8 mouse cellular contexts compared by ENCODE assay signal in the genomic region with DNA sequence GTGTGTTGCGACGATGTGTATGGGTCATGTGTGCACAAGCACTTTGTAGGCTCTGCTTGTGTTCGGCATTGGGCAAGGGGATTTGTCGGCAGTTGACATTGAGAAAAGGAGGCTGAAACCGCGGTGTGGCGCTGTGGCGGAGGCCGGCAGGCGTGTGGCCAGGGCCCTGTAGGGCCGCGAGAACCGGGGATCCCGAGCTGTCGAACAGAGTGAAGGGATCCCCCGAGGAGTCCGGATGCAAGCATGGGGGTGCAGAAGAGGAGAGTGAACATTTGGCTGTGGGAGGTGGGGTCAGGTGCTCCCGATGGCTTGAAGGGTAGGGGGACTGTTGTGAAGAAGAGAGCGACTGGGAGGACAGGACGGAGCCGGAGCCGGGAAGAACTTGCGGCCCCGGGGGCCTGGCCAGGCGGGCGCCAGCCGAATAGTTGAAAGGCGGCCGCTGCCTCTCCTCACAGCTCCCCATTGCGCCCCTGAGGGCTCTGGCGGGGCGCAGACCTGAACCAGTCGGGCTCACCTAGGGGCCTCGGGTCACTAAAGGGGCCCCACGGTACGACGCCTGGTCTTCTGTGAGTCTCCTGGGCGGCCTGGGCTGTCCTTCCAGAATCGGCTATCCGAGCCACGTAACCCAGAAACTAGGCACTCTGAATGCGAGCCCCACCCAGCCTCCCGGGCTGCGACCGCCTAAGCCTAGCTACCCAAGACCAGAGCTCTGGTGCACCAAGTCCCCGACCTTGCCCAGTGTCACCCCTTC. TPM values are rescaled to one million over a fixed set of nuclear protein-coding genes. Genes with fewer than 3 reads are reported as not detected.
DNase-seq lines count a peak whose midpoint lies in the region; ATAC-seq and TF ChIP-seq lines count a peak whose summit lies in the region.

No protein-coding gene starts in this region.

- no peaks in the 10 kb centered on the region for H3K4me1 ChIP-seq in embryonic fibroblast, embryonic 13.5 days (ENCODE audit: control insufficient read depth, insufficient read depth, low read length)
- no peaks in the 10 kb centered on the region for H3K4me1 ChIP-seq in heart, postnatal 0 days (ENCODE audit: control insufficient read depth, insufficient read depth)
- H3K4me1 ChIP-seq in limb, embryonic 15.5 days: peaks cover 36% of the 10 kb centered on the region

- H3K4me2 ChIP-seq in heart, postnatal 0 days (ENCODE audit: low read depth, low read length): peak overlapping the region; percentile 39; the same call in 1 of the 2 replicates
- H3K4me2 ChIP-seq in limb, embryonic 15.5 days: peak overlapping the region; percentile 41

- TF ChIP-seq CTCF in embryonic fibroblast, embryonic 13.5 days (IDR thresholded peaks at IDR 0.05; ENCODE audit: borderline replicate concordance, insufficient read depth, low read length): peak; percentile 37; the same call in 1 of the 2 replicates
- peak; percentile 41 for TF ChIP-seq CTCF in heart, postnatal 0 days (IDR thresholded peaks at IDR 0.05; ENCODE audit: low read depth)

- WGBS in heart, postnatal 0 days: 2% methylated on average over 39 of the region's 46 CpGs
- 2% methylated on average over 46 of the region's 46 CpGs for WGBS in limb, embryonic 15.5 days

- peak; percentile 74 for DNase-seq in testis, postnatal 10 days (ENCODE audit: low spot score)
- DNase-seq in testis, postnatal 14 days (ENCODE audit: low spot score): no peak
- no peak for DNase-seq in heart, postnatal 0 days (ENCODE audit: low spot score)
- DNase-seq in retina, postnatal 1 day: peak; percentile 70
- no peak for DNase-seq in right cerebral cortex, postnatal 25 days

- no peak overlapping the region for H3K9ac ChIP-seq in heart, postnatal 0 days (replicated peaks; ENCODE audit: low read depth, low read length)
- no peak overlapping the region for H3K9ac ChIP-seq in limb, embryonic 15.5 days

- no peak for TF ChIP-seq EP300 in heart, postnatal 0 days (IDR thresholded peaks at IDR 0.05; ENCODE audit: low read depth)

- no peaks in the 10 kb centered on the region for H3K9me3 ChIP-seq in heart, postnatal 0 days (replicated peaks; ENCODE audit: control insufficient read depth, low read length)
- no peaks in the 10 kb centered on the region for H3K9me3 ChIP-seq in limb, embryonic 15.5 days

- H3K36me3 ChIP-seq in heart, postnatal 0 days (replicated peaks; ENCODE audit: control insufficient read depth, insufficient read depth, low read length): no peaks in the 10 kb centered on the region
- H3K36me3 ChIP-seq in limb, embryonic 15.5 days: no peaks in the 10 kb centered on the region

- peak; percentile 56; the same call in 1 of the 2 replicates for ATAC-seq in heart, postnatal 0 days (ENCODE audit: insufficient read depth, low read depth)
- ATAC-seq in limb, embryonic 15.5 days (ENCODE audit: insufficient number of reproducible peaks, low FRiP score, low TSS enrichment, low read depth): no peak
- ATAC-seq in frontal cortex, adult (ENCODE audit: low TSS enrichment): no peak

- peaks cover 86% of the 10 kb centered on the region for H3K27me3 ChIP-seq in heart, postnatal 0 days (ENCODE audit: control insufficient read depth, insufficient read depth, low read length)
- peaks cover 84% of the 10 kb centered on the region for H3K27me3 ChIP-seq in limb, embryonic 15.5 days

- TF ChIP-seq POLR2A in embryonic fibroblast, embryonic 13.5 days (IDR thresholded peaks at IDR 0.05; ENCODE audit: low read depth, low read length): no peak

- no peak overlapping the region for H3K27ac ChIP-seq in embryonic fibroblast, embryonic 13.5 days (ENCODE audit: insufficient read depth, low read length)
- no peak overlapping the region for H3K27ac ChIP-seq in heart, postnatal 0 days (ENCODE audit: low read depth)
- H3K27ac ChIP-seq in limb, embryonic 15.5 days: no peak overlapping the region

- no peak overlapping the region for H3K4me3 ChIP-seq in embryonic fibroblast, embryonic 13.5 days (ENCODE audit: insufficient read depth, low read length)
- H3K4me3 ChIP-seq in heart, postnatal 0 days (ENCODE audit: low read depth, low read length): peak overlapping the region; percentile 6
- peak overlapping the region; percentile 27 for H3K4me3 ChIP-seq in limb, embryonic 15.5 days

RNA-seq across cellular contexts. Expression of a gene that starts 7.3 kb away (rescaled TPM):
- 4.8 and 15.7 TPM in 2 replicates for polyA plus RNA-seq in embryonic fibroblast, embryonic 13.5 days (2011; ENCODE audit: insufficient read length, low read depth, missing spikeins)
- total RNA-seq in heart, postnatal 0 days (2014; rRNA removed; ENCODE audit: low replicate concordance): 7.8 and 15.4 TPM in 2 replicates
- polyA plus RNA-seq in heart, postnatal 0 days (2015; fragmentation: Nextera tagmentation; extraction: Ambion mirVana): 4.4 and 4.6 TPM in 2 replicates
- 137 and 155 TPM in 2 replicates for polyA plus RNA-seq in limb, embryonic 15.5 days (2015; fragmentation: Nextera tagmentation; extraction: Ambion mirVana)

Comparison
In these comparisons a context has a peak if more than half of its experiments do, and no peak if none do; other contexts are left out.
1. DNase-seq: peak in testis, postnatal 10 days (single experiment) and retina, postnatal 1 day (single experiment); none in testis, postnatal 14 days (single experiment), heart, postnatal 0 days (single experiment) and right cerebral cortex, postnatal 25 days (single experiment).